Mouse (Mus musculus) liver, embryonic 14.5 days (tissue): ENCODE data around the gene Tex33.

Source experiments
- CTCF ChIP-seq: IDR thresholded peaks from 2 replicates; pipeline ENCODE4 v1.5.1; 2016; ENCODE audit warnings: antibody characterized with exemption, low read depth, control low read depth
- EP300 ChIP-seq: IDR thresholded peaks from 2 replicates; pipeline ENCODE4 v1.6.1; 2016; ENCODE audit warnings: antibody characterized with exemption, low read depth

DNA sequence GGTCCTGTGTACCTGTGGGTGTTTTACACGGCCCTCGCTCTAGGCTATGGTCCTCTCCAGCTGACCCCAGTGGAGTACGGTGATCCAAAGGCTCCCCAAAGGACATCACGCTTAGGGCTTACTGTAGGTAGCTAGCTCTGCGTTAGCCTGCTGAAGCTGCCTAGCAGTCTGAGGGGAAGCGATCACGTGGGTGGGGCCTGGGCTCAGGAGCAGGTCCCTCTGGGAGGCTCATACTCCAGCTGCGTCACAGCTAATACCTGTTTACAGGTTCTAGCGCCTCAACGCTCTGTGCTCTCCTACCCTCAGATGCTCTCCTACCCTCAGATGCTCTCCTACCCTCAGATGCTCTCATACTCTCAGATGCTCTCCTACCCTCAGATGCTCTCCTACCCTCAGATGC lies 35.2 kb upstream of the Tex33 start:
- TF ChIP-seq CTCF: no peak
- TF ChIP-seq EP300: no peak
